Mouse (Mus musculus) midbrain, embryonic 10.5 days (tissue): Measurements from ENCODE around the gene Sec23b. TPM values are rescaled to one million over a fixed set of nuclear protein-coding genes. Genes with fewer than 3 reads are reported as not detected.
A peak's percentile ranks its signal among the peaks of the same experiment; 100 is the strongest.
"Not testable (repeated sequence)": the region's sequence is repeated elsewhere in the genome, so short reads cannot be mapped to it uniquely, and the experiment has no call there.

Experiments used
- DNase-seq: peaks from one replicate; pipeline ENCODE4 v3.0.0-alpha.2; 2017; ENCODE audit warnings: low spot score
- H3K27ac ChIP-seq: fragments of 300-500 bp; sonication (generic); replicated peaks from 2 replicates; pipeline ENCODE4 v1.5.1; 2016; ENCODE audit warnings: mild to moderate bottlenecking
- H3K27me3 ChIP-seq: fragments of 300-500 bp; sonication (generic); 2 replicates; pipeline ENCODE4 v1.6.1; 2016; ENCODE audit warnings: low read depth, mild to moderate bottlenecking; ENCODE audit not compliant: poor library complexity, severe bottlenecking
- H3K36me3 ChIP-seq: fragments of 300-500 bp; sonication (generic); 2 replicates; pipeline ENCODE4 v1.6.1; 2016; ENCODE audit warnings: mild to moderate bottlenecking, moderate library complexity
- H3K4me1 ChIP-seq: fragments of 300-500 bp; sonication (generic); 2 replicates; pipeline ENCODE4 v1.6.1; 2016
- H3K4me3 ChIP-seq: fragments of 300-500 bp; sonication (generic); 2 replicates; pipeline ENCODE4 v1.5.1; 2016; ENCODE audit warnings: mild to moderate bottlenecking, moderate library complexity
- H3K9me3 ChIP-seq: fragments of 300-500 bp; sonication (generic); replicated peaks from 2 replicates; pipeline ENCODE4 v1.6.1; 2016; ENCODE audit warnings: mild to moderate bottlenecking
- WGBS: fragments of 180-500 bp; shearing (Covaris S2); methylation state at CpG from one replicate; pipeline ENCODE4 v1.1.7; 2016; 5-methylcytosine and 5-hydroxymethylcytosine counted together
- polyA plus RNA-seq: library from polyadenylated mRNA; unstranded; fragments of >200 nt; fragmentation: Nextera tagmentation; extraction: Ambion mirVana; gene quantifications from 2 replicates; pipeline ENCODE4 v1.2.1, GENCODE M21; 2016

Gene Sec23b
- polyA plus RNA-seq, 1 experiment from 2014 or later, result 130 TPM

DNA sequence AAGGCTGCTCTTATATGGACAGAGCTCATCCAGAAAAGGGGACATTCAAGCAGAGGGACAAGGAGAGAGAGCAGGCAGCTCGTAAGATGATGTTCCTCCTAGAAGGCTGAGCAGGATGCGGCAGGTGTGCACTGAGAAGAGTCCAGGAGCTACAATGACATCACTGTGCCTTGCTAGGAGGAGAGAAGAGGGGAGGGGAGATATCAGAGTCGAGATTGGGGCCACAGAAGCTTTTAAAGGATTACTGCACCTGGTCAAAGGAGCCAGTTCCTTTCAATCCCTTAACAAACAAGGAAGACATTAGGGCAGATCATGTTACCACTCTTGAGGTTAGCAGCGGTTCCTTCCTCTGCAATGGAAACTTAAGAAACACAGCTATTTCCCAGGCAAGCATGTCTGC, 8.5 kb upstream of the Sec23b start:
- no peaks in the 10 kb centered on the region for H3K9me3 ChIP-seq
- no peaks in the 10 kb centered on the region for H3K27me3 ChIP-seq
- no peak for DNase-seq
- WGBS, result 75% methylated on average over 4 of the region's 4 CpGs
- H3K4me3 ChIP-seq, result no peak overlapping the region
- peaks cover 56% of the 10 kb centered on the region for H3K36me3 ChIP-seq
- peaks cover 10% of the 10 kb centered on the region for H3K4me1 ChIP-seq
- no peak overlapping the region for H3K27ac ChIP-seq

DNA sequence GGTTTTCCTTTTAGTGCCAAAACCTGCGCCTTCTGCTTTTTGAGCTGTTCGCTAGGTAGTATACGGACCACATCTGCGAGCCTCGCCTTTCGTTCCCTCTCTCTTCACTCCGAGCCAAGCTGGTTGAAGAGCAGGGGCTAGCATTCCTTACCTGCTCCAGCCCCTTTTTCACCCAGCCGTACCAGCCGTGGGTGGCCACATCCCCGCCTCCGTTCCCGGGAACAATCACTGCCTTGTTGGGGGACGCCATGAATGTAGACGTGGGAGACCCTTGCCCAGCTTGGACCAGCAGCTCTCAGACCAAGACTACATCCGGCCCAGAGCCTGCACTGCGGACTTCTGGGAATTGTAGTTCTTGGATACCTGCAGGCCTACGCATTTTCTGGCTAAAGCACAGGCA, 5.5 kb upstream of the Sec23b start, which contains the start of gene Rbbp9:
TSS of gene Rbbp9 (minus strand) at position 341 of the 400 bp plus-strand sequence.
- WGBS, result under 1% methylated on average over 17 of the region's 17 CpGs
- peak within 1 kb of the TSS; percentile 93 for H3K27ac ChIP-seq
- DNase-seq, result peak; percentile 80

DNA sequence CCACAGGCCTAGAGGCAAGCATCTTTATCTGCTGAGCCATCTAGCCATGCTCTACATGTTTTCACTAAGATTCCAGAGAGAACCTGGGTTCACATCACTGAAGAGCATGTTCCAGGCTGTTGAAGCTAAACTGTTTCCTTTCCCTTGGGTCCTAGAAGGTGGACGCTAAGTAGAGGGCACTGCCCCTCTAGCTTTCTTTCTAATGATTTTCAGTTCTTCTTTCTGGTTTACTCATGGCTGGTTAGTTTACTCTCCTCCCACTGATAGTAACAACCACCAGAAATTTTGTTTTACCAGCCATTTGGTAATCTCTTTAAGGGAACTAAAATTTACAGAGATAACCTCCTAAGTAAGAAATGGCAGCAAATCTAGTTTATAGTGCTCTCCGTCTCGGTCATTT, 2.1 kb upstream of the Sec23b start:
- H3K27ac ChIP-seq, result no peak overlapping the region
- WGBS, result 94% methylated on average over 3 of the region's 3 CpGs
- H3K27me3 ChIP-seq, result no peaks in the 10 kb centered on the region
- no peaks in the 10 kb centered on the region for H3K9me3 ChIP-seq
- peaks cover 2% of the 10 kb centered on the region; the same call in 1 of the 2 replicates for H3K36me3 ChIP-seq
- peaks cover 28% of the 10 kb centered on the region for H3K4me1 ChIP-seq
- no peak overlapping the region for H3K4me3 ChIP-seq
- DNase-seq, result no peak

More for the DNA sequence above, 5.5 kb upstream of the Sec23b start, which contains the start of gene Rbbp9:
- H3K27me3 ChIP-seq, result no peaks in the 10 kb centered on the region
- H3K36me3 ChIP-seq, result peaks cover 26% of the 10 kb centered on the region
- peak within 1 kb of the TSS; percentile 81 for H3K4me3 ChIP-seq
- peaks cover 16% of the 10 kb centered on the region for H3K4me1 ChIP-seq
- no peaks in the 10 kb centered on the region for H3K9me3 ChIP-seq

DNA sequence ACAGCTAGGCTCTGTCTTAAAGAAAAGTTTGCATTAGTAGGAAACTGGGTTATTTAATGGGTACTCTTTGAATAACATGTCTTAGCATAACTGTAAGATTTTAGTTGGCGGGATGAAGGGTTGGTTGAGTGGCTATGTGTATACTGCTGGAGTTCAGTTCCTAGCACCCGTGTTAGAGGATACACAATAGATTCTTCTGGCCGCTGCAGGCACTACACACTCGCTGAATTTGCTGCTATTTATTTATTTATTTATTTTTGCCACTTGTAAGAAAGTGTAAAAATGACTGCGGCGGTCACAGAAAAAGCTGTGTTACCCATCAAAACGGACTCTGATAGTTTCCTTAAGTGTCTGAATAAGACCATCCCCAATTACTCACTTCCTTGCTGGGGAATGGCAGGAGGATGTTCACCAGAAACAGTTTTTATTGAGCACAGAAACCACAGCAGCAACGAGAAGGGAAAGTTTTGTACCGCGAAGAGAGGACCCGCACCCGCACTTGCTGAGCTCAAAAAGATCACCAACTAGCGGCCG, 676 bp upstream of the Sec23b start:
- Histone ChIP-seq H3K4me3 (peak overlapping the region; percentile 85), H3K9me3 (no peaks in the 10 kb centered on the region), H3K27me3 (no peaks in the 10 kb centered on the region), H3K27ac (peak overlapping the region; percentile 94), H3K36me3 (peaks cover 16% of the 10 kb centered on the region), H3K4me1 (peaks cover 19% of the 10 kb centered on the region)
- WGBS, result 3% methylated on average over 14 of the region's 14 CpGs
- no peak for DNase-seq

DNA sequence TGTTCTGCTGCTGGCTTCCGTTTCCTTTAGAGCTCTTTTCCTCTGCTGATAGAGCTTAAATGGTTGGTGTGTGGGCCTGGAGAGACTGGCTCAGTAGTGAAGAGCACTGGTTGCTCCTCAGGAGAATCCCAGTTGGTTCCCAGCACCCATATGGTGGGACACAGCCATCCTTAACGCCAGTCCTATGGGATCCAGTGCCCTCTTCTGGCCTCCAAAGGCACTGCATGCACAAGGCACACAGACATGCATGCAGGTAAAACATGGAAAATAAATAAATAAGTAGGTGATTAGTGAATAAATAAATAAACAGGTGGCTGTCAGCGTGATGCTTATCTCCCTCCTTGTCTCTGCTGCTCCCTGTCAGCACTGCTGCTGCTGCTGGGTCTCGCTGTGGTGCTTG, 32.7 kb downstream of the Sec23b start:
- H3K4me3 ChIP-seq, result no peak overlapping the region
- H3K36me3 ChIP-seq, result peaks cover 67% of the 10 kb centered on the region
- H3K27ac ChIP-seq, result no peak overlapping the region
- H3K9me3 ChIP-seq, result peaks cover 3% of the 10 kb centered on the region; the same call in 1 of the 2 replicates
- H3K27me3 ChIP-seq, result no peaks in the 10 kb centered on the region
- DNase-seq, result no peak
- 83% methylated on average over 4 of the region's 4 CpGs for WGBS
- H3K4me1 ChIP-seq, result no peaks in the 10 kb centered on the region

DNA sequence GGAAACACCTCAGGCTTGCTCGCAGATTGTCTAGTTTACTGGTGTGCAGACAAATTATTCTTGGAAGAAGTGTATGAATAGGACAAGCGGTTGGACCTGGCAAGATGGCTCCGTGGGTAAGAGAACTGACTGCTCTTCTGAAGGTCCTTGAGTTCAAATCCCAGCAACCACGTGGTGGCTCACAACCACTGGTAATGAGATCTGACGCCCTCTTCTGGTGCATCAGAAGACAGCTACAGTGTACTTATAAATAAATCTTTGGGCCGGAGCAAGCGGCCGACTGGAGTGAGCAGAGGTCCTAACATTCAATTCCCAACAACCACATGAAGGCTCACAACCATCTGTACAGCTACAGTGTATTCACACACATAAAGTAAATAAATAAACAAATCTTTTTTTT, 37.0 kb downstream of the Sec23b start:
- WGBS, result 66% methylated on average over 8 of the region's 8 CpGs
- not testable (repeated sequence) for H3K4me1 ChIP-seq, H3K27me3 ChIP-seq

DNA sequence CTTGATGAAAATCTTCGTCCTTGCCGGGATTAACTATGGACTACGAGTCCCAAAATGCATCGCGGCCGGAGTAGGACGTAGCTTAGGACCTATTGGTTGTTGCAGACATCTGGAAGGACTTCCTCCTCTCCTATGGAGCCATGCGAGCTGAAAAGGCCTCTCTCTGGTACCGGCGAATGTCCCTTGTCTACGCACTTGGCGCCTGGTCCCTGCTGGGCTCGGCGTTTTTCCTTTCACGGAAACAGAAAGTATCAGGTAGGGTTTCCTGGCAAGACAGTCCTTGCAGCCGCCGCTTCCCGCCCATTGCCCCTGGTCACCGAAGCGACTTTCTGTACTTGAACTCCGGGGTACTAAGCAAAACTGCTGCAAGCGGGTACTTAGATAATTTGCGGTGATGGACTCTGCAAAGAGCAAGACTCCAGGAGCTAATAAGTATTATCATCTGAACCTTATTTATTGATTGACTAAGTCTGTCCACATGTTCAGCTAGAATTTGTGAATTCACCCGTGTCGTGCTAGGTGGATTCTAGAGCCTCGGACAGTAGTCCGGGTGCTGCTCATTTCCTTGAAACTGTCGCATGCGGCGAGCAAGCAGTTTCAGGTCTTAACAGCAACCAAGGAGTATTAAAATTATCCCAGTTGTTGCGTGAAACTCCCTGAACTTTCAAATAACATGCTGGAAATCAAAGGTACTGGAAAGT, 38.1 kb downstream of the Sec23b start, which contains the start of gene Smim26:
TSS of gene Smim26 (plus strand) at position 104 of the 701 bp plus-strand sequence.
- Histone ChIP-seq H3K36me3 (peaks cover 21% of the 10 kb centered on the region), H3K27me3 (no peaks in the 10 kb centered on the region), H3K9me3 (no peaks in the 10 kb centered on the region), H3K27ac (peak within 1 kb of the TSS; percentile 80), H3K4me1 (peaks cover 9% of the 10 kb centered on the region), H3K4me3 (peak within 1 kb of the TSS; percentile 71)
- WGBS, result 3% methylated on average over 31 of the region's 31 CpGs
- peak; percentile 79 for DNase-seq

More for the DNA sequence above, 37.0 kb downstream of the Sec23b start:
- H3K27ac ChIP-seq, H3K9me3 ChIP-seq, DNase-seq, H3K4me3 ChIP-seq: not testable (repeated sequence)
- H3K36me3 ChIP-seq, result peaks cover 32% of the 10 kb centered on the region

DNA sequence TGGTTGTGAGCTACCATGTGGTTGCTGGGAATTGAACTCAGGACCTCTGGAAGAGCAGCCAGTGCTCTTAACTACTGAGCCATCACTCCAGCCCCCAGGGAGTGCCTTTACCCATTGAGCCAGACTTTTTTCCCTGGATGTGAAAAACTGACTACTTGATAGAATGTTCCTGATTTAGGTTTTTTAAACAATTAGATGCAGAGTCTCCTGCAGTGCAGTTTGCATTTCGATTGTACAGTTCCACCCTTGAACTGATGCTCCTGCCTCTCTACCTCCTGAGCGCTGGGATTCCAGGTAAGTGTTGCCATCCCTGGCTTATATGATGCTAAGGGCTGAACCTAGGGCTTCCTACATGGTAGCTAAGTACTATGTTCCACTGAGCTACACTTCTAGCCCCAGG, 42.0 kb downstream of the Sec23b start:
- 73% methylated on average over 2 of the region's 2 CpGs for WGBS
- H3K36me3 ChIP-seq, result peaks cover 8% of the 10 kb centered on the region
- no peak for DNase-seq
- no peaks in the 10 kb centered on the region for H3K27me3 ChIP-seq
- no peak overlapping the region for H3K4me3 ChIP-seq
- H3K4me1 ChIP-seq, result peaks cover 12% of the 10 kb centered on the region
- H3K9me3 ChIP-seq, result no peaks in the 10 kb centered on the region
- H3K27ac ChIP-seq, result no peak overlapping the region

DNA sequence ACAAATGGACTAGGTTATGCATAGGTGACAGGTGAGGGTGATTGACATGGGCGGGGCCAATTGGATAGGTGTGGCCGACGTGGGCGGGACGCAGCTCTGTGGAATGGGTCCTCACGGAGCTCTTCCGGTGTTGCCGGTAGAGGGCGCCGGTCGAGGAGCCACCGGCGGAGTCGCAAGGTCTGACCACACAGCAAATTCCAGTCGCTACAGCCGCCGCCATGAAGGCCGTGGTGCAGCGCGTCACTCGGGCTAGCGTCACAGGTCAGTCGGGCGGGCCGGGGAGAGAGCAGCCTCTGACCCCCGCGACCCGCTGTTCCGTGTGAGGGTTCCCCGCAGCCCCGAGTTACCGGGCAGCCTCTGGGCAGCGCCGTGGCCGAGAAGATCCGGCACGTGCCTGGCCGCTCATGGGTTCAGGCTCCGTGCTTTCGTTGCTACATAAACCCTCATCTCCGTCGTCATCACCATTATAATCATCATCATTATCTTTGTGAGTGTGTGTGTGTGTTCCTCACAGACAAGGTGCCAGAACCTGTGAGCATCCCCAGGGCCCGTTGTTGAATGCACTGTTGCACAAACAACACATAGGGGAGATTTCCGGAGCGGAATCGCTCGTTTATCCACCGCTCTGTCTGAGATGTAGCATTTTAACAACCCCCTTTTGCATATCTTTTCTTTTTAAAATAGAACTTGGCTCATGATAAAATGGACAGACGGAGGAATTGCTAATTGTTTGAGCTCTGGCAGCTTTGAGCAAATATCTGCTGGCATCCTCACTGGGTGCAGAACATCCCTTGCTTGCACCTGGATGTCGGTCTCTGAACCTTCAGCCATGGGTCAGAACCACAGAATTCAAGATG, 44.0 kb downstream of the Sec23b start, which contains the start of gene Dtd1:
TSS of gene Dtd1 (plus strand) at position 67 of the 857 bp plus-strand sequence.
- H3K27me3 ChIP-seq, result no peaks in the 10 kb centered on the region
- 3% methylated on average over 50 of the region's 50 CpGs for WGBS
- H3K4me1 ChIP-seq, result peaks cover 3% of the 10 kb centered on the region; the same call in 1 of the 2 replicates
- peak within 1 kb of the TSS; percentile 75 for H3K4me3 ChIP-seq
- peaks cover 8% of the 10 kb centered on the region for H3K36me3 ChIP-seq
- peak; percentile 86 for DNase-seq
- peak within 1 kb of the TSS; percentile 93 for H3K27ac ChIP-seq
- H3K9me3 ChIP-seq, result no peaks in the 10 kb centered on the region

DNA sequence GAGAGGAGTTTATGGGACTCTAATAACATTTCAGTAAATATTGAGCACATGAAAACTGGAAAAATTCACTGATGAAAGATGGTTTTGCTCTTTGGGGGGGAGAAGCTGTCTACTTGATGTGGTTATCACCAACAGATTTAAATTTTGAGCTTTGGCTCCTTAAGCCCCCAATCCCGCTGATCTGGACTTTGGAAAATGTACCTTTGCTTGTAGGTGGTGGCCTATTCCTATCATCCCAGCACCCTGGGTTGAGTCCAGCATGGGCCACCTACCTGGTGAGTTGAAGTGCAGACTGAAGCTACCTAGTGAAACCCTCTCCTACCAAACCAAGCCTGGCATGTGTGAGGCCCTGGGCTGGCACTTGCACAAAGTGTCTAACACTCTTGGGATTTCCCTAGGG, 45.5 kb downstream of the Sec23b start:
- no peak overlapping the region for H3K27ac ChIP-seq
- 97% methylated on average over 1 of the region's 1 CpGs for WGBS
- H3K9me3 ChIP-seq, result no peaks in the 10 kb centered on the region
- H3K4me3 ChIP-seq, result no peak overlapping the region
- H3K27me3 ChIP-seq, result no peaks in the 10 kb centered on the region
- no peak for DNase-seq
- no peaks in the 10 kb centered on the region for H3K36me3 ChIP-seq
- peaks cover 3% of the 10 kb centered on the region; the same call in 1 of the 2 replicates for H3K4me1 ChIP-seq

DNA sequence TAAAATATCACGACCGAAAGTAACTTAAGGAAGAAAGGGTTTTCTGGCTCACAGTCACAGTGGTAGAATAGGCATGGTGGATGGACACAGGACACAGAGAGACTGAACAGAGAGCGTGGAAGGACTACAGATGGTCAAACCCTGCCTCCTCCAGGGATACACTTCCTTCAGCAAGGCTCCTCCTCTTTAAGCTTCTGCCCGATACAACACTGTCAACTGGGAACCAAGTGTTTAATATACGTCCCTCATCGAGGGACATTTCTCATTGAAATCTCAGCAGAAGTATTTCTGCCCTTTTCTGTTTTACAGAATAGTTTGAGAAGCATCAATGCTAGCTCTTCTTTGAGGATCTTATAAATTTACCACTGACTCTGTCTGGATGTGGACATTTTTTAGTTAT, 57.9 kb downstream of the Sec23b start:
- 97% methylated on average over 6 of the region's 6 CpGs for WGBS
- Histone ChIP-seq H3K36me3 (no peaks in the 10 kb centered on the region), H3K27me3 (no peaks in the 10 kb centered on the region), H3K4me1 (no peaks in the 10 kb centered on the region), H3K9me3 (peaks cover 7% of the 10 kb centered on the region; the same call in 1 of the 2 replicates), H3K4me3 (no peak overlapping the region), H3K27ac (no peak overlapping the region)
- no peak for DNase-seq

DNA sequence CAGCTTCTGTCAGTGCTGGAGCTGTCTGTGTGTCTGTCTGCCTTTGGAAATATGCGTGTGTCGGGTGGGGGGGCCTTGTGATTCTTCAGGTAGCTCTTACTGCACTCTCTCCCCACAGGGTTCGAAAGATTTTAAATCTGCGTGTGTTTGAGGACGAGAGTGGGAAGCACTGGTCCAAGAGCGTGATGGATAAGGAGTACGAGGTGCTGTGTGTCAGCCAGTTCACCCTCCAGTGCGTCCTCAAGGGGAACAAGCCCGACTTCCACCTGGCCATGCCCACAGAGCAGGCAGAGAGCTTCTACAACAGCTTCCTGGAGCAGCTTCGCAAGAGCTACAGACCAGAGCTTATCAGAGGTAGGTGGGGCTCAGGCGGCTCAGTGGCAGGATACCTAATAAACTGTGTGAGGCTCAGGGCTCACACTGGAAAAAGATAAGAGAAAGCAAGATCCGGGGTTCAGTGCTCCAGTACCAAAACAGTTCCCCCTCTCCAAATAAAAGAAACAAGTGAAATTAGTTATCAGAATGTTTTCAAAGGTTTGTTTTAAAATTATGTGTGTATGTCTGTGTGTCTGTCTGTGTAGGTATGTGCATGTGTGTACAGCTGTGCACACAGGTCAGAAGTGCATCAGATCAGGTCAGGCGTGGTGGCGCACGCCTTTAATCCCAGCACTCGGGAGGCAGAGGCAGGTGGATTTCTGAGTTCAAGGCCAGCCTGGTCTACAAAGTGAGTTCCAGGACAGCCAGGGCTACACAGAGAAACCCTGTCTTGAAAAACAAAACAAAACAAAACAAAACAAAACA, 61.2 kb downstream of the Sec23b start:
- Histone ChIP-seq H3K27me3 (no peaks in the 10 kb centered on the region), H3K9me3 (no peaks in the 10 kb centered on the region), H3K36me3 (no peaks in the 10 kb centered on the region), H3K27ac (no peak overlapping the region), H3K4me3 (no peak overlapping the region), H3K4me1 (peaks cover 4% of the 10 kb centered on the region; the same call in 1 of the 2 replicates)
- 91% methylated on average over 16 of the region's 16 CpGs for WGBS
- no peak for DNase-seq
